Comparison of ENCODE assay signal across 24 mouse cellular contexts in genomic region chr11:31480225-31481056, GRCm38 (mm10).
A peak's percentile ranks its signal among the peaks of the same experiment; 100 is the strongest.
DNase-seq lines count a peak whose midpoint lies in the region; ATAC-seq and TF ChIP-seq lines count a peak whose summit lies in the region.
"Had no signal": no experiment of that assay in that cellular context is flagged by ENCODE, and none has a peak within 500 bp of the region (broad histone marks: within the 10 kb centered on the region; RNA-seq: fewer than 3 reads in every experiment).

No protein-coding gene starts in this region.

- H3K27me3 ChIP-seq in lung, embryonic 15.5 days, result no peaks in the 10 kb centered on the region
- H3K27me3 ChIP-seq in forebrain, postnatal 0 days (ENCODE audit: insufficient read depth, low read length), result no peaks in the 10 kb centered on the region
- H3K27me3 ChIP-seq in midbrain, embryonic 14.5 days (ENCODE audit: control insufficient read depth, insufficient read depth, low read length), result no peaks in the 10 kb centered on the region
- H3K27me3 ChIP-seq: hindbrain, embryonic 13.5 days; limb, embryonic 13.5 days; liver, embryonic 12.5 days had no signal

- no peak overlapping the region for H3K4me3 ChIP-seq in lung, embryonic 15.5 days
- no peak overlapping the region for H3K4me3 ChIP-seq in forebrain, postnatal 0 days (ENCODE audit: low read depth, low read length)
- no peak overlapping the region for H3K4me3 ChIP-seq in midbrain, embryonic 14.5 days (replicated peaks; ENCODE audit: low read depth, low read length)
- H3K4me3 ChIP-seq: hindbrain, embryonic 13.5 days; limb, embryonic 13.5 days; liver, embryonic 12.5 days; midbrain, embryonic 10.5 days had no signal

- no peak overlapping the region for H3K27ac ChIP-seq in lung, embryonic 15.5 days
- H3K27ac ChIP-seq in forebrain, postnatal 0 days (ENCODE audit: low read depth, low read length), result no peak overlapping the region
- no peak overlapping the region for H3K27ac ChIP-seq in midbrain, embryonic 14.5 days (replicated peaks; ENCODE audit: low read depth, low read length)
- H3K27ac ChIP-seq: hindbrain, embryonic 13.5 days; limb, embryonic 13.5 days; liver, embryonic 12.5 days; macrophage; midbrain, embryonic 10.5 days had no signal

- no peak overlapping the region for H3K4me2 ChIP-seq in lung, embryonic 15.5 days
- no peak overlapping the region for H3K4me2 ChIP-seq in forebrain, postnatal 0 days (ENCODE audit: low read depth)
- H3K4me2 ChIP-seq in midbrain, embryonic 14.5 days (ENCODE audit: low read length), result no peak overlapping the region
- H3K4me2 ChIP-seq: hindbrain, embryonic 13.5 days; limb, embryonic 13.5 days; liver, embryonic 12.5 days had no signal

- H3K36me3 ChIP-seq in lung, embryonic 15.5 days, result no peaks in the 10 kb centered on the region
- no peaks in the 10 kb centered on the region for H3K36me3 ChIP-seq in forebrain, postnatal 0 days (ENCODE audit: insufficient read depth)
- no peaks in the 10 kb centered on the region for H3K36me3 ChIP-seq in midbrain, embryonic 14.5 days (ENCODE audit: control insufficient read depth, insufficient read depth, low read length)
- H3K36me3 ChIP-seq: hindbrain, embryonic 13.5 days; limb, embryonic 13.5 days; liver, embryonic 12.5 days; midbrain, embryonic 10.5 days had no signal

- intact Hi-C loops in heart, postnatal 25 days (cut with DNase I), result no loop called here

- 35% methylated on average over 5 of the region's 5 CpGs for WGBS in lung, embryonic 15.5 days
- WGBS in forebrain, postnatal 0 days, result 65% methylated on average over 5 of the region's 5 CpGs
- 84% methylated on average over 5 of the region's 5 CpGs for WGBS in midbrain, embryonic 14.5 days

- ATAC-seq in lung, embryonic 15.5 days (ENCODE audit: borderline replicate concordance, extremely low read depth, low FRiP score, low TSS enrichment), result peak; percentile 69; the same call in 1 of the 2 replicates
- ATAC-seq in forebrain, postnatal 0 days, result peak; percentile 43; the same call in 1 of the 2 replicates
- no peak for ATAC-seq in midbrain, embryonic 14.5 days (ENCODE audit: low FRiP score, low TSS enrichment)
- ATAC-seq: activated CD4-positive, CD25-positive, alpha-beta regulatory T cell, adult 4 months; liver, embryonic 12.5 days had no signal

- peak; percentile 25 to 53 for DNase-seq in cerebellum, postnatal 14 days
- no peak for DNase-seq in cerebellum, postnatal 4 days (ENCODE audit: low spot score in 2 of 2)
- peak; percentile 55 for DNase-seq in heart, adult 11 months
- DNase-seq in heart, postnatal 25 days (ENCODE audit: low spot score), result no peak
- DNase-seq in lung, postnatal 14 days, result no peak
- DNase-seq in forebrain, postnatal 0 days, result no peak
- DNase-seq in midbrain, embryonic 14.5 days, result no peak
- DNase-seq: adrenal gland, adult 8-10 months; cerebellum, adult 8-10 months; gastrocnemius, postnatal 25 days; heart, postnatal 36 days; kidney, adult 9 months; kidney, postnatal 36 days; layer of hippocampus, postnatal 36 days; right cerebral cortex, postnatal 4 days; thymus, adult 18-20 months; thymus, postnatal 4 days had no signal

- TF ChIP-seq CTCF in forebrain, postnatal 0 days (IDR thresholded peaks at IDR 0.05; ENCODE audit: low read depth), result no peak

- no peaks in the 10 kb centered on the region for H3K4me1 ChIP-seq in lung, embryonic 15.5 days
- H3K4me1 ChIP-seq in forebrain, postnatal 0 days (ENCODE audit: insufficient read depth), result no peaks in the 10 kb centered on the region
- no peaks in the 10 kb centered on the region for H3K4me1 ChIP-seq in midbrain, embryonic 14.5 days (ENCODE audit: control insufficient read depth, insufficient read depth, low read length)
- H3K4me1 ChIP-seq: hindbrain, embryonic 13.5 days; limb, embryonic 13.5 days; liver, embryonic 12.5 days had no signal

- no peaks in the 10 kb centered on the region for H3K9me3 ChIP-seq in lung, embryonic 15.5 days
- no peaks in the 10 kb centered on the region for H3K9me3 ChIP-seq in forebrain, postnatal 0 days (ENCODE audit: low read length)
- H3K9me3 ChIP-seq in midbrain, embryonic 14.5 days (ENCODE audit: control insufficient read depth, low read length), result no peaks in the 10 kb centered on the region
- H3K9me3 ChIP-seq: hindbrain, embryonic 13.5 days; limb, embryonic 13.5 days; liver, embryonic 12.5 days; midbrain, embryonic 10.5 days had no signal

- H3K9ac ChIP-seq in lung, embryonic 15.5 days, result no peak overlapping the region
- no peak overlapping the region for H3K9ac ChIP-seq in forebrain, postnatal 0 days
- no peak overlapping the region for H3K9ac ChIP-seq in midbrain, embryonic 14.5 days (replicated peaks; ENCODE audit: low read length)
- H3K9ac ChIP-seq: hindbrain, embryonic 13.5 days; limb, embryonic 13.5 days; liver, embryonic 12.5 days had no signal

Comparison
In these comparisons a context has a peak if more than half of its experiments do, and no peak if none do; other contexts are left out.
1. DNase-seq: peak in cerebellum, postnatal 14 days (2 of 2) and heart, adult 11 months (single experiment); none in cerebellum, postnatal 4 days (0 of 2), heart, postnatal 25 days (single experiment), lung, postnatal 14 days (single experiment), forebrain, postnatal 0 days (single experiment) and midbrain, embryonic 14.5 days (single experiment).